Mouse (Mus musculus) liver, postnatal 0 days (tissue): ENCODE data around the gene Ppme1. TPM values are rescaled to one million over a fixed set of nuclear protein-coding genes. Genes with fewer than 3 reads are reported as not detected.
A peak's percentile ranks its signal among the peaks of the same experiment; 100 is the strongest.

ENCODE experiments used
- ATAC-seq: fragments of 200-750 bp; cut with Nextera tagmentation; 2 replicates; pipeline ENCODE4 v1.8.0; 2017; ENCODE audit warnings: mild to moderate bottlenecking, moderate library complexity
- DNase-seq: peaks from one replicate; pipeline ENCODE4 v3.0.0-alpha.2; 2016
- H3K27ac ChIP-seq: fragments of 300-500 bp; sonication (generic); 2 replicates; pipeline ENCODE4 v1.5.1; 2014; ENCODE audit warnings: antibody characterized with exemption, moderate library complexity, mild to moderate bottlenecking, low read depth
- H3K27me3 ChIP-seq: fragments of 300-500 bp; sonication (generic); 2 replicates; pipeline ENCODE4 v1.6.1; 2014; ENCODE audit warnings: low read length, control low read depth, mixed read lengths; ENCODE audit not compliant: insufficient read depth
- H3K36me3 ChIP-seq: fragments of 300-500 bp; sonication (generic); replicated peaks from 2 replicates; pipeline ENCODE4 v1.6.1; 2014; ENCODE audit warnings: mild to moderate bottlenecking, control low read depth, low read length, moderate library complexity, mixed read lengths; ENCODE audit not compliant: insufficient read depth
- H3K4me1 ChIP-seq: fragments of 300-500 bp; sonication (generic); 2 replicates; pipeline ENCODE4 v1.6.1; 2014; ENCODE audit warnings: antibody characterized with exemption, mild to moderate bottlenecking, control low read depth; ENCODE audit not compliant: insufficient read depth
- H3K4me2 ChIP-seq: fragments of 300-500 bp; sonication (generic); 2 replicates; pipeline ENCODE4 v1.6.1; 2014; ENCODE audit warnings: low read depth, mild to moderate bottlenecking, low read length, moderate library complexity, mixed read lengths
- H3K4me3 ChIP-seq: fragments of 300-500 bp; sonication (generic); 2 replicates; pipeline ENCODE4 v1.5.1; 2014; ENCODE audit warnings: low read depth, low read length
- H3K9ac ChIP-seq: fragments of 300-500 bp; sonication (generic); replicated peaks from 2 replicates; pipeline ENCODE4 v1.6.1; 2014; ENCODE audit warnings: mild to moderate bottlenecking, moderate library complexity
- H3K9me3 ChIP-seq: fragments of 300-500 bp; sonication (generic); 2 replicates; pipeline ENCODE4 v1.6.1; 2016; ENCODE audit warnings: mild to moderate bottlenecking, control low read depth, low read length, mixed read lengths
- CTCF ChIP-seq: sonication (generic); IDR thresholded peaks from 2 replicates; pipeline ENCODE4 v1.5.1; 2016; ENCODE audit warnings: antibody characterized with exemption, low read depth
- EP300 ChIP-seq: IDR thresholded peaks from 2 replicates; pipeline ENCODE4 v1.6.1; 2016; ENCODE audit warnings: antibody characterized with exemption, low read depth, mild to moderate bottlenecking
- WGBS: fragments of 180-500 bp; shearing (Covaris S2); extraction: QIAGEN DNeasy Blood & Tissue Kit; methylation state at CpG from one replicate; pipeline ENCODE4 v1.1.7; 2014; ENCODE audit not compliant: insufficient replicate concordance; 5-methylcytosine and 5-hydroxymethylcytosine counted together
- polyA plus RNA-seq: library from polyadenylated mRNA; unstranded; fragments of >200 nt; fragmentation: Nextera tagmentation; extraction: Ambion mirVana; gene quantifications from 2 replicates; pipeline ENCODE4 v1.2.1, GENCODE M21; 2015

The Ppme1 gene
- polyA plus RNA-seq, 1 experiment from 2014 or later: 18.2 TPM

- Histone ChIP-seq H3K4me3 (no peak overlapping the region), H3K9me3 (no peaks in the 10 kb centered on the region), H3K9ac (no peak overlapping the region), H3K27me3 (no peaks in the 10 kb centered on the region), H3K27ac (no peak overlapping the region), H3K36me3 (peaks cover 39% of the 10 kb centered on the region), H3K4me2 (no peak overlapping the region), H3K4me1 (no peaks in the 10 kb centered on the region)
- WGBS: 73% methylated on average over 2 of the region's 2 CpGs
- peak; percentile 18 for DNase-seq
- peak; percentile 39 for TF ChIP-seq CTCF
- TF ChIP-seq EP300: no peak
- no peak for ATAC-seq
Observed at GRCm38 (mm10) chr7:100392265-100392664, 20.2 kb upstream of the Ppme1 start.

GRCm38 (mm10) chr7:100390166-100390565, 18.1 kb upstream of the Ppme1 start:
- no peak for TF ChIP-seq CTCF
- TF ChIP-seq EP300: no peak
- Histone ChIP-seq H3K9ac (no peak overlapping the region), H3K27me3 (no peaks in the 10 kb centered on the region), H3K36me3 (peaks cover 34% of the 10 kb centered on the region), H3K4me2 (no peak overlapping the region), H3K4me1 (no peaks in the 10 kb centered on the region), H3K9me3 (no peaks in the 10 kb centered on the region), H3K27ac (no peak overlapping the region), H3K4me3 (no peak overlapping the region)
- ATAC-seq (no peak), DNase-seq (no peak)
- 89% methylated on average over 8 of the region's 8 CpGs for WGBS

DNA sequence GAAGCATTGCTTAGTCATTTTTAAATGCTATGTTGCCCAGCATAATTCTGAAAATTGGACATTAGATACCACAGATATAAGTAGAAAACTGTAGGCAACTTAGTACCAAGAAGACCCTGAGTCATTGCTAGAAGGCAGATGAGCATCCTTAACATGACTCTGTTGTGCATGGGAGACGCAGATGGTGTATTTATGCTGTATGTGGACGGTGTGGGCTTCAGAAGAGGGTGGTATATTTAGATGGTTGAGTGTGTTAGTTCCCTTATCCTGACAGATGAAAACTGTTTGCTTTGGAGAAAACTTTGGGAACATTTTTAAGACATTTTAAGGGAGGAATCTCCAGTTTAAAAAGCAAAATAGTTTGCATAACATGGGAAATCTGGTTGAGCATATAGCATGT, 16.1 kb upstream of the Ppme1 start:
- H3K36me3 ChIP-seq: peaks cover 32% of the 10 kb centered on the region
- DNase-seq (no peak), ATAC-seq (no peak)
- no peak overlapping the region for H3K4me3 ChIP-seq
- no peak overlapping the region for H3K4me2 ChIP-seq
- 93% methylated on average over 2 of the region's 2 CpGs for WGBS
- TF ChIP-seq CTCF (no peak), EP300 (no peak)
- H3K4me1 ChIP-seq: no peaks in the 10 kb centered on the region
- no peak overlapping the region for H3K9ac ChIP-seq
- H3K9me3 ChIP-seq: no peaks in the 10 kb centered on the region
- no peaks in the 10 kb centered on the region for H3K27me3 ChIP-seq
- H3K27ac ChIP-seq: no peak overlapping the region

DNA sequence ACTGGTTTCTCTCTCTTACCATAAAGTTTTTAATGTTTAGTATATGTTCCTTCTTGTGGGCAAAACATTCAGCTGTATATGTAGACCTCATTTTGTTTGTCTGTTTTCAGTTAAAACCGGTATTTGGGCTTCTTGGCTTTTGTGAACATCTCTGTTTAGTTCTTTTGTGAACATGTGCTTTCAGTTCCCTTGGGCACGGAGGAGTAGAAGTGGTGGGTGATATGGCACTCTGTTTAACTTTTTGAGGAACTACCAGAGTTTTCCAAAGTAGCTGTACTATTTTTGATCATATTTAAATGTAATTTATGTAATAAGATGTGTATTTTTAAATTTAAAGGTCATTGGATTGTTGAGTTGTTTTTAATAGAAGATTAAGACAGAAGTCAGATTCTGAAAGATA, 11.1 kb upstream of the Ppme1 start:
- WGBS: 75% methylated on average over 2 of the region's 2 CpGs
- Histone ChIP-seq H3K36me3 (peaks cover 43% of the 10 kb centered on the region), H3K9me3 (no peaks in the 10 kb centered on the region), H3K4me3 (no peak overlapping the region), H3K4me2 (no peak overlapping the region), H3K9ac (no peak overlapping the region), H3K27ac (no peak overlapping the region), H3K27me3 (no peaks in the 10 kb centered on the region), H3K4me1 (no peaks in the 10 kb centered on the region)
- ATAC-seq (no peak), DNase-seq (no peak)
- TF ChIP-seq CTCF (no peak), EP300 (no peak)

DNA sequence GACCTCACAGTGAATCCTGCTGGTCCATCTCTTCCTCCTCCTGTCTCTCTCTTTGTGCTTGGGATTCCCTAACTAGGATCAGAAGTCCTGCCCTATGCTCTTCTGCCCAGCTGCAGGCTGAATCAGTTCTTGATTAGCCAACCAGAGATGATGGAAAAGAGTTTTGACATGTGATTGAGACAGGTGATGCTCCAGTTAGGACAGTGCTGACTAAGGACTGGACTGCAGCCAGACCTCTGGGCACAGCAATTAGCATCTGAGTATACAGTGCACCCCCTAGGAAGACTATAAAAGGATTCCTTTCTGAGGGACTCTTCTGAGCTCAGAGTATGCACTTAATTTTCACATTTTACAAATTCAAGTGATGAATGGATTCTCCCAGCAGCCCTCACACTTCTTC, 9.1 kb upstream of the Ppme1 start:
- ATAC-seq (no peak), DNase-seq (no peak)
- no peak overlapping the region for H3K4me3 ChIP-seq
- no peak for TF ChIP-seq CTCF
- no peaks in the 10 kb centered on the region for H3K4me1 ChIP-seq
- no peak overlapping the region for H3K9ac ChIP-seq
- no peaks in the 10 kb centered on the region for H3K9me3 ChIP-seq
- H3K36me3 ChIP-seq: peaks cover 48% of the 10 kb centered on the region
- no peaks in the 10 kb centered on the region for H3K27me3 ChIP-seq
- no peak overlapping the region for H3K4me2 ChIP-seq
- no peak overlapping the region for H3K27ac ChIP-seq

DNA sequence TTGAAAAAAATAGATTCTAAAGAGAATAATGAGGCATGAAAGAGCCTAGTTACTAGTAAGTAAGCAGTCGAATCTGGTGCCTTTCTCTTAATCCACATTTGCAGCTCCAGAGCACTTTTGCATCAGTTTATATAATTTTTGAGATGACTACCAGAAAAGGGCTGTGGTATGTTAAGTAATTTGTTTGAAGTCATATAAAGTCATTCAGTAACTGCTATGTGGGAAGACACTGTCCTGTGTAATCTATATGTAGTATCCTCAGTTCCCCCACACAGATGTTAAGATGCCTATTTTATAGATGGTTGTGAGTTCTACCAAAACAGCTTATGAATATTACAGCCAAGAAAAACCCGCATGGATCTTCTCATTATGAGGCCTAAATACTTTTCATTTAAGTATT, 6.2 kb upstream of the Ppme1 start:
- no peaks in the 10 kb centered on the region for H3K9me3 ChIP-seq
- no peak for ATAC-seq
- 71% methylated on average over 2 of the region's 2 CpGs for WGBS

GRCm38 (mm10) chr7:100372452-100372980, 409 bp upstream of the Ppme1 start:
- peak overlapping the region; percentile 61 for H3K4me3 ChIP-seq
- 5% methylated on average over 17 of the region's 17 CpGs for WGBS
- no peaks in the 10 kb centered on the region for H3K9me3 ChIP-seq
- H3K27me3 ChIP-seq: no peaks in the 10 kb centered on the region
- no peak for ATAC-seq
- H3K4me2 ChIP-seq: peak overlapping the region; percentile 82
- no peak for DNase-seq
- H3K27ac ChIP-seq: peak overlapping the region; percentile 89
- H3K4me1 ChIP-seq: peaks cover 12% of the 10 kb centered on the region; the same call in 1 of the 2 replicates
- H3K36me3 ChIP-seq: peaks cover 19% of the 10 kb centered on the region
- peak overlapping the region; percentile 90 for H3K9ac ChIP-seq
- no peak for TF ChIP-seq EP300
- TF ChIP-seq CTCF: no peak

More for the DNA sequence above, 6.2 kb upstream of the Ppme1 start:
- no peaks in the 10 kb centered on the region for H3K27me3 ChIP-seq
- H3K4me3 ChIP-seq: no peak overlapping the region
- DNase-seq: no peak
- H3K27ac ChIP-seq: no peak overlapping the region
- peaks cover 55% of the 10 kb centered on the region for H3K36me3 ChIP-seq
- TF ChIP-seq EP300 (no peak), CTCF (no peak)
- no peak overlapping the region for H3K4me2 ChIP-seq
- H3K4me1 ChIP-seq: no peaks in the 10 kb centered on the region
- no peak overlapping the region for H3K9ac ChIP-seq
